Mouse (Mus musculus): ENCODE data around the gene Fam43a.

The Fam43a gene

DNA sequence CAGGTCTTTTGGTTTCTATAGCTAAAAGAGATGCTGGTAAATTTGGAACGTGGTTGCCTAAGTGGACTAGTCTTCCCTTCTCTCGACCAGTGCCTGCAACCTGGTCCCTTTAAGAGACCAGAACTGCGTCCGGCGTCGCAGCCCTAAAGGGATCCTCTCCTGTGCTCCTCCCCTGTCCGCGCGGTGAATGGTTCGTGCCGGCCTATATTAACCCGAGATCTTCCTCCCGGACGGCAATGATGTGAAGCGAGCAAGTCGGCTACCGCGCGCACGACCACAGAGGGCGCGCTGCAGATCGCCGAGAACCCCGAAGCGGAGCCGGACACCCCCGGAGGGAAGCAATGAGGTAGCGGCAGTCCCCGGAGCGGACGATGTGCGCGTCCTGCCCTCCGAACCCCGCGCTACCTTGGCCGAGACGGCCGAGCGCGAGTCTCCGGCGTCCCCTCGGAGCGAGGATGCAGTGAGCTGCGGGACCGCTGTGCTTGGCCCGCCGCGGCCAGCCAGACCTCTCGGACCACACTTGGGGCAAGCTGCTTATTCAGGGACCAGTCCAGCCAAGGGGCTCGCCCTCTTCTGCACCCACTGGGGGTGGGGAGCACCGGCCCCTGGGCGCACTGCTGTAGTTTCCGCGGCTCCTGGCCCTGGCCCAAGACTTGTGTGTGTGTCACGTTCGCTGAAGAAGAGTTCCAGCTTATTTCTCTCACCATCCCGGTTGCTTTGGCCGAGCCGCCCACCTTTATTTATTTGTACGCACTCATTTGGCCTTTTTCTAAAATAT lies at the start of gene Fam43a:
Fam43a (plus strand) TSS at position 233 of the 778 bp plus-strand sequence.
- TF ChIP-seq GATA4 (IDR thresholded peaks at IDR 0.05; ENCODE audit: insufficient replicate concordance, low read length), result peak; percentile 53; the same call in 1 of the 2 replicates

DNA sequence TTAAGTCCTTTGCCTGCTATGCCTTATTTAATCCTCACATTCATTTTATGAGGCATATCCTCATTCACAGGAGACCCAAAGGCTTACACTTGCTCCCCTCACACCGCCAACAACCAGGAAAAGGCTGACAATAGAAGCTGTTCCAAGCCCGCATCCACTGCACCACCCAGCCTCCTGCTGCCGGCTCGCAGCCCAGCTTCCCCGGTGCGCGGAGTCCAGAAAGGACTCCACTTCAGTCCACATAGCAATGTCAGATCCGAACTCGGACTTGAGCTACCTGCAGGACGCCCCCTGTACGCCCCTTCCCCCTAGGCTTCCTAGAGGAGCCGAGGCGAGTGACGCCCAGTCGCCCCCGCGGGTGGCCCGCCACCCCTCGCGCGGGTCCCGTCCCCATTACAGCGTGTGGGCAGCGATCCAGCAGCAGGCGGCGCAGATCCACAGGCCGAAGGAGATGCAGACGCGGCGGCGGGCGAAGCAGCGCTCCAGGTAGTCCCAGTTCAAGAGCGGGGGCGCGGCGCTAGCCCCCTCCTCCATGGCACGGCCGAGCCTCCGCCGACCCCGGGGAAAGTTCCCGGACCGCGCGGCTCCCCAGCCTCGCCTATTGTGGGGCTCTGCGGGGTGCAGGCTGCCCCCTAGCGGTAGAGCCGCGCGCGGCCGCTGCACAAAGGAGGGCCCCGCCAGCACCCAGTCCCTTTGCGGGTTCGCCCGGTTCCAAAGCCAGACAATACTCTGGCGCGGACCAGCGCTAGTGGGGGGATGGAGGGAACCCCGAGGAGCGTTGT lies 49.4 kb upstream of the Fam43a start:
- no peak; the same call in 1 of the 2 replicates for TF ChIP-seq GATA4 (IDR thresholded peaks at IDR 0.05; ENCODE audit: insufficient replicate concordance, low read length)

DNA sequence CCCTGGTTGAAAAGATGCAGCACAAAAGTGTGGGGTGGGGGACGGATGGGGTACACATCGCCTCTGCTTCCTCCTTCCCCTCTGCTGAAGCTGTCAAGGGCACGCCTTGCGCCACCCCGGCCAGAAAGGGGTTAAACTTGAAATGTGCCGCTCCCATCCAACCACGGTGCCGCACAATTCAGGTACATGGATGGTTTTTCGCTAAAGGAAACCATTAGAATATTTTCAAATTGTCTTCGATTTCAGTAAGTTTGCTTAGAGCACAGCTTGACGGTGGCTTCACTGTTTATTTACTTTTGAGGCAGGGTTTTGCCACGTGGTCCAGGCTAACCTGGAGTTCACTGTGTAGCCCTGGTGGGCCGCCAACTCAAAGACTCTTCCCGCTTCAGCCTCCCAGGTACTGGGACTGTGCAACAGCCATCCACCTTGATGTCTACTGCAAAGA lies 48.8 kb upstream of the Fam43a start, which contains the start of gene Tmem44:
Tmem44 (minus strand) TSS at position 95 of the 445 bp plus-strand sequence.
- TF ChIP-seq GATA4 (IDR thresholded peaks at IDR 0.05; ENCODE audit: insufficient replicate concordance, low read length), result no peak

DNA sequence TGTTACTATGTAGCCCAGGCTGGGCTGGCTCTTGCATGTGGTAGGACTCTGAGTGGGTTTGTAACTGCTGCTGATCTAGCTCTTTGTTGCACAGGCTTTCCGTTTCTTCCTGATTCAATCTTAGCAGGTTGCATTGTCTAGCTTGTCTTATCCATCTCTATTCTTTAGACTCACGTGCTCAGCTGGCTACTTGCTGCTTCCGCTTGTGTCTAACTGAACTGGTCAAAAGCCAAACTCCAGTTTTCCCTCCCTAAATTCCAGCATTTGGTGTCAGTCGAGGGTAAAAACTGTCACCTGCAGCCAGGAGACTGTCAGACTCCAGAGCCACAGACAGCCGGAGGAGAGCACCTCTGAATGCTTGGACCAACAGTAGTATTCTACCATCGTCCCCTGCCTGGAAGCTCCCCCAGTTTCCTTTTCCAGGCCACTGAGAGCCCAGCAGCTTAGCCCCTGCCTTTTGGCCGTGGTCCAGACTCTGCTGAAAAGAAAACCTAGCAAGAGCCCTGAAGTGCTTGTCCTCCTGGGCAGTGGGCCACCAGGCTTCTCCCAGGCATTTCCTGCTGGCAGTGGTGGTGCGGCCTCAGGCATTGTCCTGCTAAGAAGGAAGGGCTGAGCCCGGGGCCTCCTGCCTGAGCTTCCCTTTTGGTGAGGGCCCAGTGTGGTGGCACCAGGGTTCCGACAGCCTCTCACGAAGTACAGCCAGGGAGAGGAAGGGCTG lies 46.7 kb upstream of the Fam43a start:
- peak; percentile 73; the same call in 1 of the 2 replicates for TF ChIP-seq GATA4 (IDR thresholded peaks at IDR 0.05; ENCODE audit: insufficient replicate concordance, low read length)

DNA sequence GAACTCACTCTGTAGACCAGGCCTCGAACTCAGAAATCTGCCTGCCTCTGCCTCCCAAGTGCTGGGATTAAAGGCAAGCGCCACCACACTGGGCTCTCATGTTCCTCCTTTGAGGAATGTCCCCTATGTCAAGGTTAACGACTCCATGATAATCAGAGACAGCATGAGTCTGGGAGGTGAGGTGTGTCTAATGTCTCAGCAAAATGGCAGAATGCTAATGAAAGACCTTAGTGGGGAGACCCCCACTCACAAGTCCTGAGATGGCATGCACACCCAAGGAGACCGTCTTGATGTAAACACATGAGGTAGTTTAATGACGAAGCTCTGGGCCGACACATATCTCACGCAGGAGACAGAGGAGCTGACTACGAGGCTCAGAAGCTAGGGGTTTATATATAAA lies 45.4 kb upstream of the Fam43a start:
- no peak for TF ChIP-seq GATA4 (IDR thresholded peaks at IDR 0.05; ENCODE audit: insufficient replicate concordance, low read length)

DNA sequence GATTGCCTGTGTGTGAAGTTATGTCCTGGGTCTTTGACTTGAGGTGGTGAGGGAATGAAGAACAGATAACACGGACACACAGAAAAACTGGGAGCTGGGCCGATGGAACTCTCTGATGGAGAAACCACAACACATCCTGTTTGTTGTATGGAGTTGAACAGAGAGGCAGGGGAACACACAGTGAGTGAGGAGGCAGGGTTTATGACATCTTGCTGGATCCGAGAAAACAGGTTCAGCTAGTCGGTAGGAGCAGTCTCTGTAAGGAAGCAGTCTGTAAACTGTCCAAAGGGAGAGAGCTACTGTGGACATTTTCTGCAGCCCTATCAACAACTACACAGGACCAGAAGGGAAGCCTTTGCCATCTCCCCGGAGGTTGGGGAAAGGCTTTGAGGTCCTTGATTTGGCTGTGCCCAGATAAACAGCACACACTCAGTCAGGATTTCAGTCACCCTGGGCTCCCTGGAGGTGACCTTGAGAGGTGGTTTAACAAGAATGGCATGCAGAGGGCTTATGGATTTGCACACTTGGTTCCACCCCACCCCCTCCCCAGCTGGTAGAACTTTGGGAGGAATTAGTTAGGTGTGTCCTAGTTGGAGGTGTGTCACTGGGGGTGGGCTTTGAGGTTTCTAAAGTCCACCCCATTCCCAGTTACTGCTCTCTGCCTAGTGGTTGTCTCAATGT lies 40.1 kb upstream of the Fam43a start:
- TF ChIP-seq GATA4 (IDR thresholded peaks at IDR 0.05; ENCODE audit: insufficient replicate concordance, low read length), result no peak

DNA sequence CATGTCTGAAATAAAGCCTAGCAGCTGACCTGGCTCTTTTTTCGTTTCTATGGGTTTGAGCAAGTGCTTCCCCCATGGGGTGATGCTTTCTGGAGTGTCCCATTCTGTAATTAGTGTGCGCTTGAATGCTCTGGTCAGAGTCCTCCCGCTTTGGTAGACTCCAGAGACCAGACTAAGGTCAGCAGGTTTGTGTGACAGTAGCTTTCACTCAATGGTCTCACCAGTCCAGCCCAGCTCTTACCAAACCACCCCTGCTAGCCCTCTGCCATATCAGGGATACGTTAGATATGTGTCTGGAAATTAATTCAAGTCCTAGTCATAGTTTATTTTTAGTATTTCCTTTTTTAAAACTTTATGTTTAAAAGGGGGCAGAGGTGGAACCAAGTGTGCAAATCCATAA lies 38.9 kb upstream of the Fam43a start:
- no peak for TF ChIP-seq GATA4 (IDR thresholded peaks at IDR 0.05; ENCODE audit: insufficient replicate concordance, low read length)

DNA sequence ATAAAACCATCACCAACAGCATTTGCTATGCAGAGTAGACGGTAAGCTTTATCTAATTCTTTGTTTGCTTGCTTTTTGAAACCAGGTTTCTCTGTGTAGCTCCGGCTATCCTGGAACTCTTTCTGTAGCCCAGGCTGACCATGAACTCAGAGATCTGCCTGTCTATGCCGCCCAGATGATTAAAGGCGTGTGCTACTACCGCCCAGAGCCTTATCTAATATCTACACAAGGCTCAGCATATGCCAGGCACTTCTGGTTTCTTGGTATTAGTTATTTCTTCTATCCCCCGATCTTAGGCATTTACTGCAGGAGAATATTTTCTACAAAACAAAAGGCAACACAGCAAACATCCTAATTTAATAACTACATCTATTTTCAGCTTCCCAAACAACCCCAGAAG lies 33.9 kb upstream of the Fam43a start:
- TF ChIP-seq GATA4 (IDR thresholded peaks at IDR 0.05; ENCODE audit: insufficient replicate concordance, low read length), result no peak

DNA sequence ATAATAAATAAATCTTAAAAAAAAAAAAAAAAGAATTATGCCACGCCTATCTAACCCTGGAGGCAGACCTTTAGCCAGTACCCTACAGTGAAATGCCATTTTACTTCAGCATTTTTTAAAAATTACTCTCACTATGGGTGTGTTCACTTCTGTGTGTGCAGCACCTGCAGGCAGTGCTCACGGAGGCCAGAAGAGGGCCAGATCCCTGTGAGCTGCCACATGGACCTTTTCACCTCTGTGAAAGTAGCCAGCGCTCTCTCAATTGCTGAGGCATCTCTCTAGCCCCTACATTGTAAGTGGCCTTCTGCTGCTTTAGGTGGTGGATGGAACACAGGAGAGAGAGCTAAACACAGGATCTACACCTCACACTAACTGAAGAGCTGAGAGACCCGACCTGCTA lies 29.4 kb upstream of the Fam43a start:
- no peak for TF ChIP-seq GATA4 (IDR thresholded peaks at IDR 0.05; ENCODE audit: insufficient replicate concordance, low read length)

DNA sequence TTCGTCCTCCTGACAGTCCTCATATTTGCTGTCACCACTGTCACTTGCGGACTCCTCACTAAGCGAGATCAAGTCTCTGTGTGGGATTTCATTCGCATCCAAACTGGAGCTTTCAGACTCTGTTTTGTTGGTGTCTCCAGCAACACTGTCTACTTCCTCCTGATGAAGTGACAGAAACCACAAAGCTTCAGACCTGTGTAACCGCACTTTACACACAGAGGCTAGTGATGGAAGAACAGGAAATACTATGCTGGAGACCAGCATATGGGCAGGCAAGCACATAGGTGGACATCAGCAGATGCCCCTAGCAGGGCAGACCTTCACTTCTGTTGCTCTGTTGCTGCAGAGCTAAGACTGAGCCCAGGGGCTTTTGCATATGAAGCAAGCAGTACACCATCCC lies 28.1 kb upstream of the Fam43a start:
- no peak for TF ChIP-seq GATA4 (IDR thresholded peaks at IDR 0.05; ENCODE audit: insufficient replicate concordance, low read length)

DNA sequence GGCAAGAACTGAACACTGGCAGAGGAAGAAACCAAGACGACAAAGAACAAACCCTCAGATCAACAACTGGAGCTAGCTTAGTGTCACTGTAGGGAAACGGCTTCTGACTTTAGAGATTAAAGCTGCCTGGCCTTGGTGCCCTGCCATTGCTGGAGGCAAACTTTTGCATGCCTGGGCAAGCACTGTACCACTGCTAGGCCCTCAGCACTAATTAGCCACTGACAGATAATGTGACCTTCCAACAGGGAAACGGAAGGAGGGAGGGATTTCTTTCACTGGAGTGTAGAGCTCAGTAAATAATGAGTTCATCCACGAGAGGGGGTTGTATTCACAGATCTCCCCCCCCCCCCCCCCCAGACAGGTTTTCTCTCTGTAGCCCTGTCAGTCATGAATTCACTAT lies 27.3 kb upstream of the Fam43a start:
- TF ChIP-seq GATA4 (IDR thresholded peaks at IDR 0.05; ENCODE audit: insufficient replicate concordance, low read length), result no peak

DNA sequence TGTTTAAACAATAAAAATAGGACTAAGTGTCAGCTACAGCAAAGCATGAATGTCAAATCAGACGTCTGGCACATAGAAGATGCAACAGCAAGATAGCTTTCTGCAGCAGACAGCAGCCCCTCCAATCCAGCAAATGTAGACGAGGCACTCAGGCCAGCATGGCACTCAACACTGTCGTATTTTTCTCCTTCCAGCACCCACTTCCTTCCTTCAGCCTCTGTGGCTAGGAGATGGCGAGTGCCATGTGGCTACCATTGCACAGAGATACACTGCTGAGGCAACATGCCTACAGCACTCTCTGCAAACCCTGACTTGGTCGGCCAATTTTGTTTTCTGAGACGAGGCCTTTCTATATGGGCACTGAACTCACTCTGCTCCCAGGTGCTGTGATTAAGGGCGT lies 23.7 kb upstream of the Fam43a start:
- TF ChIP-seq GATA4 (IDR thresholded peaks at IDR 0.05; ENCODE audit: insufficient replicate concordance, low read length), result no peak

DNA sequence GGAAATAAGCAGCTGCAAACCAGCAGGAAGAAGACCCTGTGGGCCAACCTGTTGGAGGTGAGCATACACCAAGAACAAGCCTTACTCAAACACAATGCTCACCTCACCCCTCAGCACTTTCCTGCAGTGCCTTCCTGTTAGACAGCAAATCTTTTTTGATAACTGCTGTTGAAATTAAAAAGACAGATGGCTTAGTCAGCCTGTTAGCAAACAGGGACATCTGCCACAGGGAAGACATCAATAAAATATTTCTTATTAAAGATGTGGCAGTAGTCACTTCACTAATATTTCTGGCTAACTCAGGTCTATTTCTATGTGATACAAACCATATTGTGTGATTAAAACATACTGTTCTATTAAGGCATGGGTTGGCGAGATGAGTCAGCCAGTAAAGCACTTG lies 23.1 kb upstream of the Fam43a start:
- no peak for TF ChIP-seq GATA4 (IDR thresholded peaks at IDR 0.05; ENCODE audit: insufficient replicate concordance, low read length)

DNA sequence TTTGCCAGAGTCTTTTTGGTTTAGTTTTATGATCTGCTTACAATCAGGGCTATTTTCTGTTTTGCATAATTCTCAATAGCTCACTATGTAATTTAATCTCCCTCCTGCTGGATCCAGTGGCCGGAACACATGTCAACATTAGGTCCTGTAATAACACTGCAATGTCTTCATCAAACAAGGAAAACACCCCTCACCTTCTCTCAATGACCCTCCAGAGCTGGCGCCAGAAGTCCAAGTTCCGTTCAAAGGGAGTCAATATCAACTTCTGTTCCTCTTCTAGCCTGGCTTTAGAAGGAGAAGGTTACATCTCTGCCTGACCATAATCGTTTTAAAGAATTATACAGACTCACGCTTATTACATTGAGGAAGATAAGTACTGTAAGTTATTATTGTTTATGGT lies 18.8 kb upstream of the Fam43a start:
- no peak for TF ChIP-seq GATA4 (IDR thresholded peaks at IDR 0.05; ENCODE audit: insufficient replicate concordance, low read length)

DNA sequence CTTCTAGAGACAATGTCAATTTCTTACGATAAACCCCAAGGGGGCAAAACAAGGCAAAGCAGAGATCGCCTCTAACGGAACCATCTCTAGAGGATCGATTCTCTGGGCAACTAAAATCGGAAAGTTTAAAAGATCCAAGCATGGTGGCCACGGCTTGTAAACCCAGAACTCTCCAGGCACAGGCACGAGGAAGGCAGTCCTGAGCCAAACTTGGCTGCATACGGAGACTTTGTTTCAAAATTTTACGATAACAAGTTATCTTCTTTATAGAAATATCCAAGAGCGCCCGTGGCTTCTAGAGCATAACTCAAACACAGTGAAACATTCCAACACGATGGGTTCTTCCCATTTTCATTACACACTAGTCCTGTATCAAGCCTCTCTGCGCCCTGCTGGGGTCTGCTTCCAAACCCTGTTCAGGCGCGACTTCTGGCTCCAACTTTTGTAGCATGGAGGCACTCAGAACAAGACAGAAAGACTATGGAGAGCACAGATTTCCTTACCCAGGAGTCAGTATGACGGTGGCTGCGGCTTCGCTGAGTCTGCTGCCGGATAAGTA lies 12.5 kb upstream of the Fam43a start:
- no peak for TF ChIP-seq GATA4 (IDR thresholded peaks at IDR 0.05; ENCODE audit: insufficient replicate concordance, low read length)
